8 mouse cellular contexts compared by ENCODE assay signal in the genomic region with DNA sequence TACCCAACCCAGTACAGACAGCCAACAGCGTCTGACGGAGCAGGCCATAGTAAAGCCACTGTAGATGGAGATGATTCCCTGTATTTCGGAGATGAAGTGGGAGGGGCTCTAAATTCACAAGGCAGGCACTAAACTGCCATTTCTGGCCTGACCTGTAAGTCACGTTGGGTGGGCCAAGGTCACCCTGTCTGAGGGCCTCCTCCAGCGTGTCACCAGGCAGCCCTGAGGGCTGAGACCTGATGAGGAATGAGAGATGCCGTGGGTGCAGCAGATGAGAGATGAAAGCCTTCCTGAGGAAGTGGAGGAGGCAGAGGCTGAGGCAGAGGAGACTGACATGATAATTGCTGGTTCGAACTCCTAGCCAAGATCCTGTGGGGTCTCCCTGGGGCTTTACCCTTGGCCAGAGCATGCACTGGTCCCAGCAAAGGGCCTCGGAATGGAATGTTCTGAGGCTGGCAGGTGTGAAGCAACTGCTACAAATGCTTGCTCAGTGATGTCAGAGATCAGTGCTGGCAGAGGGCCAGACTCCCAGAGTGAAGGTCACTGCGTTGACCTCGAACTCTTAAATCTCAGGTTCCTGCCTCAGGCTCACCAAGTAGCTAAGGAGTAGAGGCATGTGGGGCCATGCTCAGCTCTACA. TPM values are rescaled to one million over a fixed set of nuclear protein-coding genes. Genes with fewer than 3 reads are reported as not detected.
DNase-seq lines count a peak whose midpoint lies in the region; ATAC-seq lines count a peak whose summit lies in the region.

No protein-coding gene starts in this region.

- no peak overlapping the region for H3K27ac ChIP-seq in forebrain, embryonic 11.5 days (ENCODE audit: low read depth, low read length)
- H3K27ac ChIP-seq in forebrain, embryonic 16.5 days (ENCODE audit: low read length): no peak overlapping the region
- H3K27ac ChIP-seq in intestine, embryonic 15.5 days: 0 out of 2 replicates have a peak overlapping the region, but pooled peaks have one; percentile 27
- peak overlapping the region; percentile 16 for H3K27ac ChIP-seq in lung, embryonic 16.5 days (ENCODE audit: low read length)

- no peaks in the 10 kb centered on the region for H3K9me3 ChIP-seq in forebrain, embryonic 11.5 days (ENCODE audit: control insufficient read depth, low read length)
- no peaks in the 10 kb centered on the region for H3K9me3 ChIP-seq in forebrain, embryonic 16.5 days (ENCODE audit: control insufficient read depth, low read length)
- H3K9me3 ChIP-seq in intestine, embryonic 15.5 days: no peaks in the 10 kb centered on the region
- no peaks in the 10 kb centered on the region for H3K9me3 ChIP-seq in lung, embryonic 16.5 days (ENCODE audit: control insufficient read depth, low read length)

- no peak for ATAC-seq in forebrain, embryonic 11.5 days (replicated peaks; ENCODE audit: low FRiP score)
- ATAC-seq in forebrain, embryonic 16.5 days: no peak
- no peak; the same call in 1 of the 2 replicates for ATAC-seq in intestine, embryonic 15.5 days
- ATAC-seq in lung, embryonic 16.5 days (ENCODE audit: low read depth): peak; percentile 45
- no peak for ATAC-seq in granulocyte monocyte progenitor cell, adult 5-6 weeks (replicated peaks; ENCODE audit: poor library complexity, severe bottlenecking)
- no peak for ATAC-seq in activated CD4-positive, CD25-positive, alpha-beta regulatory T cell, adult 4 months

- intact Hi-C loops in gastrocnemius, postnatal 36 days (cut with DNase I): no loop called here

- no peak overlapping the region for H3K9ac ChIP-seq in forebrain, embryonic 11.5 days (ENCODE audit: low read length)
- no peak overlapping the region for H3K9ac ChIP-seq in forebrain, embryonic 16.5 days (replicated peaks; ENCODE audit: low read depth, low read length)
- no peak overlapping the region for H3K9ac ChIP-seq in intestine, embryonic 15.5 days
- H3K9ac ChIP-seq in lung, embryonic 16.5 days (ENCODE audit: low read length): no peak overlapping the region

- H3K36me3 ChIP-seq in forebrain, embryonic 11.5 days (ENCODE audit: control insufficient read depth, insufficient read depth, low read length): no peaks in the 10 kb centered on the region
- H3K36me3 ChIP-seq in forebrain, embryonic 16.5 days (ENCODE audit: control insufficient read depth, insufficient read depth): no peaks in the 10 kb centered on the region
- H3K36me3 ChIP-seq in intestine, embryonic 15.5 days: no peaks in the 10 kb centered on the region
- no peaks in the 10 kb centered on the region for H3K36me3 ChIP-seq in lung, embryonic 16.5 days (ENCODE audit: control insufficient read depth, insufficient read depth, low read length)

- 80% methylated on average over 10 of the region's 10 CpGs for WGBS in forebrain, embryonic 11.5 days
- 80% methylated on average over 10 of the region's 10 CpGs for WGBS in forebrain, embryonic 16.5 days
- WGBS in intestine, embryonic 15.5 days: 50% methylated on average over 10 of the region's 10 CpGs
- WGBS in lung, embryonic 16.5 days: 43% methylated on average over 10 of the region's 10 CpGs

- no peaks in the 10 kb centered on the region for H3K4me1 ChIP-seq in forebrain, embryonic 11.5 days (replicated peaks; ENCODE audit: control insufficient read depth, insufficient read depth, low read length)
- no peaks in the 10 kb centered on the region for H3K4me1 ChIP-seq in forebrain, embryonic 16.5 days (replicated peaks; ENCODE audit: control insufficient read depth, insufficient read depth, low read length)
- H3K4me1 ChIP-seq in intestine, embryonic 15.5 days (replicated peaks): peaks cover 35% of the 10 kb centered on the region
- peaks cover 31% of the 10 kb centered on the region for H3K4me1 ChIP-seq in lung, embryonic 16.5 days (replicated peaks; ENCODE audit: control insufficient read depth, insufficient read depth, low read length)

- H3K4me2 ChIP-seq in forebrain, embryonic 11.5 days (ENCODE audit: low read depth, low read length, severe bottlenecking): no peak overlapping the region
- no peak overlapping the region for H3K4me2 ChIP-seq in forebrain, embryonic 16.5 days (ENCODE audit: low read length)
- no peak overlapping the region for H3K4me2 ChIP-seq in intestine, embryonic 15.5 days (replicated peaks)
- H3K4me2 ChIP-seq in lung, embryonic 16.5 days (ENCODE audit: low read depth, low read length): no peak overlapping the region

- peak; percentile 61 for DNase-seq in forebrain, embryonic 11.5 days (ENCODE audit: low spot score)
- DNase-seq in adrenal gland, postnatal 36 days: peak; percentile 74 to 83
- no peak for DNase-seq in gastrocnemius, postnatal 36 days

- no peak overlapping the region for H3K4me3 ChIP-seq in forebrain, embryonic 11.5 days (ENCODE audit: low read depth, low read length)
- no peak overlapping the region for H3K4me3 ChIP-seq in forebrain, embryonic 16.5 days (replicated peaks; ENCODE audit: low read length)
- no peak overlapping the region for H3K4me3 ChIP-seq in intestine, embryonic 15.5 days (replicated peaks)
- no peak overlapping the region for H3K4me3 ChIP-seq in lung, embryonic 16.5 days (ENCODE audit: low read length)

- no peaks in the 10 kb centered on the region for H3K27me3 ChIP-seq in forebrain, embryonic 11.5 days (ENCODE audit: control insufficient read depth, insufficient read depth, low read length)
- no peaks in the 10 kb centered on the region for H3K27me3 ChIP-seq in forebrain, embryonic 16.5 days (replicated peaks; ENCODE audit: control insufficient read depth, insufficient read depth, low read length)
- H3K27me3 ChIP-seq in intestine, embryonic 15.5 days (replicated peaks): no peaks in the 10 kb centered on the region
- H3K27me3 ChIP-seq in lung, embryonic 16.5 days (ENCODE audit: control insufficient read depth, insufficient read depth, low read depth, low read length): no peaks in the 10 kb centered on the region

RNA-seq across cellular contexts. Expression of gene Proser2, which starts 55.0 kb away (rescaled TPM):
- polyA plus RNA-seq in forebrain, embryonic 11.5 days (2014; fragmentation: Nextera tagmentation; extraction: Ambion mirVana): 2.8 and 3.8 TPM in 2 replicates
- polyA plus RNA-seq in forebrain, embryonic 16.5 days (2015; fragmentation: Nextera tagmentation; extraction: Ambion mirVana): 3.7 and 4.0 TPM in 2 replicates
- total RNA-seq in adrenal gland, postnatal 36 days (2021): 10 to 100 TPM; 12.1 to 14.5 TPM
- 27.3 and 27.7 TPM in 2 replicates for polyA plus RNA-seq in intestine, embryonic 15.5 days (2015; fragmentation: Nextera tagmentation; extraction: Ambion mirVana)
- 8.0 and 8.8 TPM in 2 replicates for polyA plus RNA-seq in lung, embryonic 16.5 days (2015; fragmentation: Nextera tagmentation; extraction: Ambion mirVana)
- total RNA-seq in granulocyte monocyte progenitor cell, adult 5-6 weeks (2014; fragmentation: Nextera tagmentation): not detected in 2 replicates
- total RNA-seq in granulocyte monocyte progenitor cell, adult 5-6 weeks (2017): not detected in 2 replicates
- polyA plus RNA-seq in activated CD4-positive, CD25-positive, alpha-beta regulatory T cell, adult 4 months (2017; shearing (Covaris generic)): not detected
- 1 to 10 TPM in 1 of 2 experiments, under 1 TPM in 1; 0.94 to 1.3 TPM for total RNA-seq in gastrocnemius, postnatal 36 days (2021)

Comparison
In these comparisons a context has a peak if more than half of its experiments do, and no peak if none do; other contexts are left out.
1. DNase-seq: peak in forebrain, embryonic 11.5 days (single experiment) and adrenal gland, postnatal 36 days (2 of 2); none in gastrocnemius, postnatal 36 days (0 of 2).
2. H3K27ac ChIP-seq: peak in intestine, embryonic 15.5 days (single experiment) and lung, embryonic 16.5 days (single experiment); none in forebrain, embryonic 11.5 days (single experiment) and forebrain, embryonic 16.5 days (single experiment).